Mouse (Mus musculus) CH12.LX (cell line): ENCODE results near the gene Cd3d. TPM values are rescaled to one million over a fixed set of nuclear protein-coding genes. Genes with fewer than 3 reads are reported as not detected.

ENCODE experiments used
- DNase-seq: peaks from one replicate; pipeline ENCODE4 v3.0.0-alpha.2; 2013; ENCODE audit errors: extremely low read depth
- H3K27ac ChIP-seq: 2 replicates; pipeline ENCODE4 v1.5.1; 2012; ENCODE audit warnings: low read depth, mild to moderate bottlenecking, control low read depth, moderate library complexity; ENCODE audit not compliant: insufficient read depth
- H3K27me3 ChIP-seq: replicated peaks from 2 replicates; pipeline ENCODE3; 2012; ENCODE audit warnings: inconsistent platforms
- H3K36me3 ChIP-seq, 2 experiments: replicated peaks in 1 of 2; 2 replicates each; pipeline versions ENCODE3 to v1.6.1; 2012; ENCODE audit warnings: inconsistent platforms in 1 of 2, low read length in 1 of 2, mild to moderate bottlenecking in 1 of 2, mixed read lengths in 1 of 2, moderate library complexity in 1 of 2; ENCODE audit not compliant: control insufficient read depth in 1 of 2, insufficient read depth in 1 of 2
- H3K4me1 ChIP-seq, 2 experiments: 2 replicates each; pipeline ENCODE4 v1.6.1; 2012; ENCODE audit warnings: inconsistent platforms in 1 of 2, moderate library complexity in 1 of 2; ENCODE audit not compliant: insufficient read depth in 2 of 2, control insufficient read depth in 1 of 2
- H3K4me2 ChIP-seq: 2 replicates; pipeline ENCODE4 v1.6.1; 2012; ENCODE audit warnings: low read depth, mild to moderate bottlenecking, control low read depth; ENCODE audit not compliant: poor library complexity, insufficient read depth, severe bottlenecking
- H3K4me3 ChIP-seq, 3 experiments: fragments of 150-350 bp in 1 of 3; sonication (generic) in 1 of 3; replicated peaks in 1 of 3; 2 replicates each; pipeline versions ENCODE3 to v1.5.1; 2011 to 2012; ENCODE audit warnings: low read depth in 2 of 3, low read length in 2 of 3, mild to moderate bottlenecking in 2 of 3, moderate library complexity in 2 of 3, control low read depth in 1 of 3, improper control_type of control experiment in 1 of 3, inconsistent platforms in 1 of 3, mixed read lengths in 1 of 3; ENCODE audit not compliant: poor library complexity in 1 of 3
- H3K79me2 ChIP-seq: replicated peaks from 2 replicates; pipeline ENCODE4 v1.6.1; 2012; ENCODE audit warnings: mild to moderate bottlenecking, moderate library complexity; ENCODE audit not compliant: control insufficient read depth, poor library complexity, insufficient read depth, severe bottlenecking; ENCODE audit errors: extremely low read depth
- H3K9ac ChIP-seq: 2 replicates; pipeline ENCODE4 v1.6.1; 2012; ENCODE audit warnings: low read depth, mild to moderate bottlenecking, control low read depth, moderate library complexity; ENCODE audit not compliant: insufficient read depth
- H3K9me3 ChIP-seq: replicated peaks from 2 replicates; pipeline ENCODE3; 2012; ENCODE audit warnings: low read length, inconsistent platforms, mixed read lengths
- BHLHE40 ChIP-seq: IDR thresholded peaks from 2 replicates; pipeline ENCODE4 v1.6.1; 2011; ENCODE audit warnings: mild to moderate bottlenecking, low read depth, low read length, improper control_type of control experiment
- CTCF ChIP-seq, 2 experiments: IDR thresholded peaks in 1 of 2; conservative IDR thresholded peaks in 1 of 2; 2 replicates each; pipeline ENCODE4 v1.5.1; 2011 to 2012; ENCODE audit warnings: low read depth in 2 of 2, low read length in 2 of 2, improper control_type of control experiment in 1 of 2, inconsistent platforms in 1 of 2, mild to moderate bottlenecking in 1 of 2, moderate library complexity in 1 of 2
- E2F4 ChIP-seq: IDR thresholded peaks from 2 replicates; pipeline ENCODE4 v1.6.1; 2011; ENCODE audit warnings: low read depth, low read length, improper control_type of control experiment; ENCODE audit not compliant: insufficient replicate concordance
- ETS1 ChIP-seq: conservative IDR thresholded peaks from 2 replicates; pipeline ENCODE4 v1.6.1; 2012; ENCODE audit warnings: low read depth, mild to moderate bottlenecking, inconsistent platforms, low read length, improper control_type of control experiment, moderate library complexity
- GABPA ChIP-seq: IDR thresholded peaks from 2 replicates; pipeline ENCODE4 v1.6.1; 2012; ENCODE audit warnings: low read depth, low read length, improper control_type of control experiment, inconsistent platforms; ENCODE audit not compliant: insufficient replicate concordance
- IRF4 ChIP-seq: IDR thresholded peaks from 2 replicates; pipeline ENCODE4 v1.6.1; 2014; ENCODE audit warnings: low read depth, mild to moderate bottlenecking, inconsistent platforms, low read length, improper control_type of control experiment
- JUN ChIP-seq: IDR thresholded peaks from 2 replicates; pipeline ENCODE4 v1.6.1; 2011; ENCODE audit warnings: low read depth, mild to moderate bottlenecking, low read length, improper control_type of control experiment, moderate library complexity; ENCODE audit not compliant: insufficient read depth
- JUND ChIP-seq: conservative IDR thresholded peaks from 2 replicates; pipeline ENCODE4 v1.6.1; 2011; ENCODE audit warnings: low read depth, low read length, improper control_type of control experiment
- KAT2A ChIP-seq: IDR thresholded peaks from 2 replicates; pipeline ENCODE4 v1.6.1; 2012; ENCODE audit warnings: low read length, improper control_type of control experiment, inconsistent platforms; ENCODE audit not compliant: insufficient replicate concordance
- MXI1 ChIP-seq: IDR thresholded peaks from 2 replicates; pipeline ENCODE4 v1.6.1; 2011; ENCODE audit warnings: mild to moderate bottlenecking, low read depth, low read length, improper control_type of control experiment
- MYC ChIP-seq: IDR thresholded peaks from 2 replicates; pipeline ENCODE4 v1.6.1; 2011; ENCODE audit warnings: low read depth, mild to moderate bottlenecking, improper control_type of control experiment, low read length
- NELFE ChIP-seq: IDR thresholded peaks from 2 replicates; pipeline ENCODE4 v1.6.1; 2011; ENCODE audit warnings: low read depth, low read length, improper control_type of control experiment
- NRF1 ChIP-seq: IDR thresholded peaks from 2 replicates; pipeline ENCODE4 v1.6.1; 2014; ENCODE audit warnings: low read depth, mild to moderate bottlenecking, inconsistent platforms, low read length, improper control_type of control experiment, moderate library complexity
- POLR2A ChIP-seq: IDR thresholded peaks from 2 replicates; pipeline ENCODE4 v1.6.1; 2011; ENCODE audit warnings: low read depth, mild to moderate bottlenecking, improper control_type of control experiment, low read length
- RCOR1 ChIP-seq: conservative IDR thresholded peaks from 2 replicates; pipeline ENCODE4 v1.6.1; 2012; ENCODE audit warnings: low read depth, mild to moderate bottlenecking, inconsistent platforms, low read length, improper control_type of control experiment
- SMC3 ChIP-seq: IDR thresholded peaks from 2 replicates; pipeline ENCODE4 v1.6.1; 2011; ENCODE audit warnings: low read depth, low read length, improper control_type of control experiment
- TCF12 ChIP-seq: IDR thresholded peaks from 2 replicates; pipeline ENCODE4 v1.6.1; 2014; ENCODE audit warnings: low read depth, mild to moderate bottlenecking, inconsistent platforms, low read length, improper control_type of control experiment
- UBTF ChIP-seq: IDR thresholded peaks from 2 replicates; pipeline ENCODE4 v1.6.1; 2012; ENCODE audit warnings: low read depth, mild to moderate bottlenecking, inconsistent platforms, low read length, improper control_type of control experiment, moderate library complexity
- USF1 ChIP-seq: IDR thresholded peaks from 2 replicates; pipeline ENCODE4 v1.6.1; 2014; ENCODE audit warnings: low read depth, mild to moderate bottlenecking, inconsistent platforms, low read length, improper control_type of control experiment
- ZC3H11A ChIP-seq: IDR thresholded peaks from 2 replicates; pipeline ENCODE4 v1.6.1; 2012; ENCODE audit warnings: low read depth, mild to moderate bottlenecking, inconsistent platforms, low read length, improper control_type of control experiment
- ZKSCAN1 ChIP-seq: IDR thresholded peaks from 2 replicates; pipeline ENCODE4 v1.6.1; 2012; ENCODE audit warnings: low read depth, inconsistent platforms, low read length, improper control_type of control experiment, borderline replicate concordance
- ZMIZ1 ChIP-seq: IDR thresholded peaks from 2 replicates; pipeline ENCODE4 v1.6.1; 2012; ENCODE audit warnings: low read depth, mild to moderate bottlenecking, inconsistent platforms, low read length, improper control_type of control experiment
- dilution Hi-C: fragments of 300-500 bp; cut with MboI; formaldehyde crosslinking; loops from 2 replicates; pipeline ENCODE4 v1.14.3; 2020; ENCODE audit warnings: low sequenced_read_pairs; ENCODE audit not compliant: extremely low pct_unique_long_range_greater_than_20kb, extremely low pct_ligation_motif_present
- in situ Hi-C: fragments of 300-500 bp; cut with MboI; formaldehyde crosslinking; loops from 3 replicates; pipeline ENCODE4 v1.14.3; 2019; ENCODE audit warnings: low sequenced_read_pairs, low pct_ligation_motif_present, low pct_unique_long_range_greater_than_20kb, mixed read lengths
- polyA plus RNA-seq: library from polyadenylated mRNA; unstranded; fragments of >175 nt; gene quantifications from 2 replicates; pipeline ENCODE4 v1.2.1, GENCODE M21; 2012; ENCODE audit warnings: low read depth; ENCODE audit not compliant: insufficient read length
- total RNA-seq, 2 experiments: library from RNA; depleted of rRNA; stranded (reverse); fragments of 300-350 nt in 1 of 2; fragments of >200 nt in 1 of 2; gene quantifications; 2 replicates each; pipeline ENCODE4 v1.2.3; 2012 to 2014

Gene Cd3d
- total and polyA plus RNA-seq, 3 experiments = 0.27 to 5.5 (median 2.6) TPM

- no peaks in the 10 kb centered on the region for H3K79me2 ChIP-seq
- TF ChIP-seq JUND (no peak), MXI1 (no peak), POLR2A (no peak), CTCF (conservative IDR thresholded peaks at IDR 0.05 in 1 of 2, IDR thresholded peaks at IDR 0.05 in 1 of 2; ENCODE audit: low read depth in 2 of 2, low read length in 2 of 2) (no peak), SMC3 (no peak), BHLHE40 (no peak), RCOR1 (no peak), ZMIZ1 (no peak), MYC (no peak), GABPA (no peak)
- dilution Hi-C loops = no loop called here
- no peak overlapping the region for H3K4me3 ChIP-seq
- peaks cover 6% of the 10 kb centered on the region for H3K9me3 ChIP-seq
- H3K36me3 ChIP-seq = no peaks in the 10 kb centered on the region
- H3K4me2 ChIP-seq = no peak overlapping the region
- in situ Hi-C loops = loop anchor here (25.0 kb wide), 1 partner anchor 371 kb away; the partner anchor contains the start of gene Fxyd2
- H3K9ac ChIP-seq = no peak overlapping the region
- no peak overlapping the region for H3K27ac ChIP-seq
- H3K4me1 ChIP-seq = no peaks in the 10 kb centered on the region
- no peaks in the 10 kb centered on the region for H3K27me3 ChIP-seq
- no peak for DNase-seq
These were observed 34.3 kb downstream of the Cd3d start for GRCm38 (mm10) chr9:45015841-45016240.

DNA sequence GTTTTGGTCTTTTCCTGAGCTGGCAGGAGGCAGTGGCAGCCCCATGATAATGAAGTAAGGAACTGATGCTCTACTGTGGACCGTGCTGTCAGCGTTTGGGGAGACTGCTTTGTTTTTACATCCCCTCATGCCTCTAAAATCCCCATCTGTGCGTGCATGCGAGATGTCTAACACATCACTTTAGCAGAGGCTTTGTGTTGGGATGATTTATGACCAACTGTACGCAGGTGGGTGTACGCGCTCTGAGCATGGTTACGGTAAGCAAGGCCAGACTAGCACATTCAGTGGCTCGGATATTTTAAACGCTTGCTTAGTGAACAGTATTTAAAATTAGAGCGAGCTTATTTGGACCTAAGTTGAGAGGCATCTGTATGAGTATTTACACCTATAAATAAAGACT, 36.4 kb downstream of the Cd3d start:
- H3K4me2 ChIP-seq = no peak overlapping the region
- H3K9ac ChIP-seq = no peak overlapping the region
- peaks cover 6% of the 10 kb centered on the region for H3K9me3 ChIP-seq
- no peaks in the 10 kb centered on the region for H3K27me3 ChIP-seq
- dilution Hi-C loops = no loop called here
- no peak for DNase-seq
- no peak overlapping the region for H3K27ac ChIP-seq
- no peaks in the 10 kb centered on the region for H3K36me3 ChIP-seq
- H3K4me3 ChIP-seq = no peak overlapping the region
- in situ Hi-C loops = loop anchor here (25.0 kb wide), 1 partner anchor 369 kb away; the partner anchor contains the start of gene Fxyd2
- peaks cover 0 to 1% of the 10 kb centered on the region in 2 experiments; a peak in 1 of 4 replicates for H3K4me1 ChIP-seq
- no peak for TF ChIP-seq TCF12
- no peak for TF ChIP-seq RCOR1
- no peak for TF ChIP-seq IRF4
- TF ChIP-seq E2F4 = no peak
- no peak for TF ChIP-seq ZKSCAN1
- no peak for TF ChIP-seq UBTF
- TF ChIP-seq ETS1 = no peak
- TF ChIP-seq JUN = no peak
- TF ChIP-seq GABPA = no peak
- TF ChIP-seq NELFE = no peak
- no peak for TF ChIP-seq MYC
- no peak for TF ChIP-seq KAT2A
- no peak for TF ChIP-seq USF1
- TF ChIP-seq NRF1 = no peak
- TF ChIP-seq ZC3H11A = no peak
- H3K79me2 ChIP-seq = no peaks in the 10 kb centered on the region
